ENCODE assay signal across 20 mouse cellular contexts in genomic region chr12:7820718-7821117, GRCm38 (mm10).
"Had no signal": no experiment of that assay in that cellular context is flagged by ENCODE, and none has a peak within 500 bp of the region (broad histone marks: within the 10 kb centered on the region; RNA-seq: fewer than 3 reads in every experiment).

No protein-coding gene starts in this region.

- H3K27me3 ChIP-seq: heart, embryonic 12.5 days; hindbrain, embryonic 12.5 days; limb, embryonic 12.5 days had no signal

- H3K9ac ChIP-seq: forebrain, postnatal 0 days; heart, embryonic 12.5 days; hindbrain, embryonic 12.5 days; hindbrain, embryonic 14.5 days; limb, embryonic 12.5 days had no signal

- H3K4me2 ChIP-seq: heart, embryonic 12.5 days; hindbrain, embryonic 12.5 days; hindbrain, embryonic 14.5 days; limb, embryonic 12.5 days; liver, embryonic 11.5 days had no signal

- H3K4me1 ChIP-seq: heart, embryonic 10.5 days; heart, embryonic 12.5 days; hindbrain, embryonic 10.5 days; hindbrain, embryonic 12.5 days; limb, embryonic 12.5 days had no signal

- H3K36me3 ChIP-seq: heart, embryonic 10.5 days; heart, embryonic 12.5 days; hindbrain, embryonic 10.5 days; hindbrain, embryonic 12.5 days; limb, embryonic 10.5 days; limb, embryonic 12.5 days had no signal

- H3K27ac ChIP-seq: gastrocnemius, adult 2 months; heart, embryonic 10.5 days; hindbrain, embryonic 10.5 days; hindbrain, embryonic 12.5 days; hindbrain, embryonic 14.5 days; layer of hippocampus, adult 2 months; left cerebral cortex, adult 2 months; limb, embryonic 10.5 days; limb, embryonic 12.5 days had no signal

- DNase-seq: forebrain, postnatal 0 days; gastrocnemius, adult 2 months; gastrocnemius, postnatal 10 days; gastrocnemius, postnatal 25 days; heart, adult 18-20 months; heart, postnatal 10 days; heart, postnatal 4 days; liver had no signal

- H3K4me3 ChIP-seq: gastrocnemius, adult 2 months; heart, embryonic 10.5 days; heart, embryonic 12.5 days; hindbrain, embryonic 10.5 days; hindbrain, embryonic 12.5 days; layer of hippocampus, adult 2 months; left cerebral cortex, adult 2 months; limb, embryonic 10.5 days; limb, embryonic 12.5 days had no signal

- ATAC-seq: forebrain, postnatal 0 days; hindbrain, embryonic 16.5 days; inflammation-experienced regulatory T-cells, adult 6 months had no signal
